Mouse (Mus musculus) embryonic facial prominence, embryonic 14.5 days (tissue): ENCODE results near the gene Bmp6. TPM values are rescaled to one million over a fixed set of nuclear protein-coding genes. Genes with fewer than 3 reads are reported as not detected.

Experiments
- ATAC-seq: fragments of 200-750 bp; cut with Nextera tagmentation; 2 replicates; pipeline ENCODE4 v1.8.0; 2017; ENCODE audit warnings: low read depth, moderate number of reproducible peaks, moderate TSS enrichment
- DNase-seq: peaks from one replicate; pipeline ENCODE4 v3.0.0-alpha.2; 2015; ENCODE audit warnings: low spot score
- H3K27ac ChIP-seq: fragments of 300-500 bp; sonication (generic); replicated peaks from 2 replicates; pipeline ENCODE4 v1.5.1; 2014; ENCODE audit warnings: low read depth, mild to moderate bottlenecking, low read length, moderate library complexity
- H3K27me3 ChIP-seq: fragments of 300-500 bp; sonication (generic); replicated peaks from 2 replicates; pipeline ENCODE4 v1.6.1; 2014; ENCODE audit warnings: low read length; ENCODE audit not compliant: control insufficient read depth, insufficient read depth
- H3K36me3 ChIP-seq: fragments of 300-500 bp; sonication (generic); 2 replicates; pipeline ENCODE4 v1.6.1; 2014; ENCODE audit warnings: low read length, mixed read lengths; ENCODE audit not compliant: control insufficient read depth, insufficient read depth
- H3K4me1 ChIP-seq: fragments of 300-500 bp; sonication (generic); 2 replicates; pipeline ENCODE4 v1.6.1; 2014; ENCODE audit warnings: antibody characterized with exemption, low read length; ENCODE audit not compliant: control insufficient read depth, insufficient read depth
- H3K4me2 ChIP-seq: fragments of 300-500 bp; sonication (generic); 2 replicates; pipeline ENCODE4 v1.6.1; 2014; ENCODE audit warnings: low read depth, mild to moderate bottlenecking, low read length, moderate library complexity, mixed read lengths
- H3K4me3 ChIP-seq: fragments of 300-500 bp; sonication (generic); 2 replicates; pipeline ENCODE4 v1.5.1; 2014; ENCODE audit warnings: low read depth, mild to moderate bottlenecking, low read length
- H3K9ac ChIP-seq: fragments of 300-500 bp; sonication (generic); 2 replicates; pipeline ENCODE4 v1.6.1; 2014; ENCODE audit warnings: low read depth, mild to moderate bottlenecking, low read length, moderate library complexity, mixed read lengths
- H3K9me3 ChIP-seq: fragments of 300-500 bp; sonication (generic); 2 replicates; pipeline ENCODE4 v1.6.1; 2016; ENCODE audit warnings: low read length; ENCODE audit not compliant: control insufficient read depth
- WGBS: fragments of 180-500 bp; shearing (Covaris S2); extraction: QIAGEN DNeasy Blood & Tissue Kit; methylation state at CpG from one replicate; pipeline ENCODE4 v1.1.7; 2014; 5-methylcytosine and 5-hydroxymethylcytosine counted together
- polyA plus RNA-seq: library from polyadenylated mRNA; unstranded; fragments of >200 nt; fragmentation: Nextera tagmentation; extraction: Ambion mirVana; gene quantifications from 2 replicates; pipeline ENCODE4 v1.2.1, GENCODE M21; 2014

The Bmp6 gene
- polyA plus RNA-seq, 1 experiment from 2014 or later: 3.9 TPM

DNA sequence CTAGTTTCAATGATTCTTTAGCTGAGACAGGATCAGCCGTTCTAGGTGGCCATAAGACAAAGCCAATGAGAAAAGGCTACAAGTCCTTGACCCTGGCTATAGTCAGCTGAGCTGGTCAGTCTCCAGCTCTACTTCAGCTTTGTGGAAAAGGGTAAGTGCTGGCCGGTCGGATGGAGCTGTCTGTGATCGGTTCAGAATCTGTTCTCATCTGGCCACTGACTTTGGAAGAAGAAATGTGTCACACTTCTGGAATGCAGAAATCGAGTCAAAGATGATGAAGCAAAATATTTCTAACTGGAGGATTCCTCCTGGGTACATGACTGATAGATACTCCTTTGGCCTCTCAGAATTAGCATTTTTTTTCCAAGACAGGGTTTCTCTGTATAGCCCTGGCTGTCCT lies 77.6 kb downstream of the Bmp6 start:
- DNase-seq (no peak), ATAC-seq (no peak)
- WGBS: 83% methylated on average over 5 of the region's 5 CpGs
- no peak overlapping the region for H3K9ac ChIP-seq
- no peaks in the 10 kb centered on the region for H3K27me3 ChIP-seq
- H3K27ac ChIP-seq: no peak overlapping the region
- no peaks in the 10 kb centered on the region for H3K4me1 ChIP-seq
- H3K4me3 ChIP-seq: no peak overlapping the region
- H3K9me3 ChIP-seq: no peaks in the 10 kb centered on the region
- H3K36me3 ChIP-seq: no peaks in the 10 kb centered on the region
- no peak overlapping the region for H3K4me2 ChIP-seq

GRCm38 (mm10) chr13:38425294-38425693 lies 80.4 kb downstream of the Bmp6 start:
- WGBS: 74% methylated on average over 6 of the region's 6 CpGs
- Histone ChIP-seq H3K4me3 (no peak overlapping the region), H3K27me3 (no peaks in the 10 kb centered on the region), H3K9me3 (peaks cover 5% of the 10 kb centered on the region; the same call in 1 of the 2 replicates), H3K27ac (no peak overlapping the region), H3K9ac (no peak overlapping the region), H3K36me3 (no peaks in the 10 kb centered on the region), H3K4me2 (no peak overlapping the region), H3K4me1 (no peaks in the 10 kb centered on the region)
- ATAC-seq: no peak
- DNase-seq: no peak

DNA sequence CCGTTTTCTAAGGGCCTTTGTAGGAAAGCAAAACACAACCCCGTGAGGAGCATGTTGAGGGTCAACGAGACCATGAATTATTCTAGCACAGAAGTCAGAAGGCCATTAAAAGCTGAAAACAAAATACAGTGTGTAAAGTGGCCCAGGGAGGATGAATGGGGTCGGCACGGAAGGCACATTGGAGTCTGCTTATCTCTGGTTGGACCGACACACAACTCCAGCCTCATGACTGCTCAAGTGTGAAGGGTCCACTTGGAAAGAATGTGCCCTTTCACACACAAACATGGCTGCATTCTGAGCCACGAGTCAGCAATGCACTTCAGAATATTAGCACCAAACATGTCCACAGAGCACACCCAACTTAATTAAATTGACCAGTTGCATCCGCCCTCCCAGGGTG lies 84.8 kb downstream of the Bmp6 start:
- DNase-seq: no peak
- Histone ChIP-seq H3K4me3 (no peak overlapping the region), H3K9ac (no peak overlapping the region), H3K4me1 (no peaks in the 10 kb centered on the region), H3K9me3 (peaks cover 5% of the 10 kb centered on the region; the same call in 1 of the 2 replicates), H3K27me3 (no peaks in the 10 kb centered on the region), H3K36me3 (no peaks in the 10 kb centered on the region), H3K4me2 (no peak overlapping the region), H3K27ac (no peak overlapping the region)
- 81% methylated on average over 8 of the region's 8 CpGs for WGBS
- ATAC-seq: no peak

DNA sequence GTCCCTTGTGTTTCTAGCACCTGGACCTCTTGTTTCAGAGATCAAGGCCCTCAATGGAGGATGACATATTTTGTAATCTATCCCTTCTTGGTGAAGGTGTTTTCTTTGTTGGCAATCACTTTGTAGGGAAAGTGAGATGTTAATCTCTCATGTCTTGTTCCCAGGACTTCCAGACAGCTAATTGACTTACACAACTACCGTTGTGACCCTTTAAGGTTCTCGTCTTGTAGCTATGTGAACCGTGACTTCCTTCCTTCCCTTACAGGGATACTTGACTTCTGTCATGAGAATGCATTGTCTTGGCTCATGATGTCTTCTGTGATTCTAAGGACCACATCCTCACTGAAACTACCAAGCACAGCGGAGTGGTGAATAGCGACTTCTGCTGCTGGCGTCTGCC lies 85.2 kb downstream of the Bmp6 start:
- no peak overlapping the region for H3K4me2 ChIP-seq
- H3K4me1 ChIP-seq: no peaks in the 10 kb centered on the region
- no peaks in the 10 kb centered on the region for H3K27me3 ChIP-seq
- ATAC-seq (no peak), DNase-seq (no peak)
- H3K36me3 ChIP-seq: no peaks in the 10 kb centered on the region
- H3K9me3 ChIP-seq: peaks cover 5% of the 10 kb centered on the region; the same call in 1 of the 2 replicates
- H3K4me3 ChIP-seq: no peak overlapping the region
- no peak overlapping the region for H3K9ac ChIP-seq
- 76% methylated on average over 6 of the region's 6 CpGs for WGBS
- no peak overlapping the region for H3K27ac ChIP-seq

GRCm38 (mm10) chr13:38434831-38435230 lies 89.9 kb downstream of the Bmp6 start:
- no peak for DNase-seq
- WGBS: 93% methylated on average over 5 of the region's 5 CpGs
- no peaks in the 10 kb centered on the region for H3K9me3 ChIP-seq
- H3K27me3 ChIP-seq: no peaks in the 10 kb centered on the region
- H3K4me2 ChIP-seq: no peak overlapping the region
- no peaks in the 10 kb centered on the region for H3K4me1 ChIP-seq
- H3K27ac ChIP-seq: no peak overlapping the region
- ATAC-seq: no peak
- no peaks in the 10 kb centered on the region for H3K36me3 ChIP-seq
- H3K9ac ChIP-seq: no peak overlapping the region
- no peak overlapping the region for H3K4me3 ChIP-seq

DNA sequence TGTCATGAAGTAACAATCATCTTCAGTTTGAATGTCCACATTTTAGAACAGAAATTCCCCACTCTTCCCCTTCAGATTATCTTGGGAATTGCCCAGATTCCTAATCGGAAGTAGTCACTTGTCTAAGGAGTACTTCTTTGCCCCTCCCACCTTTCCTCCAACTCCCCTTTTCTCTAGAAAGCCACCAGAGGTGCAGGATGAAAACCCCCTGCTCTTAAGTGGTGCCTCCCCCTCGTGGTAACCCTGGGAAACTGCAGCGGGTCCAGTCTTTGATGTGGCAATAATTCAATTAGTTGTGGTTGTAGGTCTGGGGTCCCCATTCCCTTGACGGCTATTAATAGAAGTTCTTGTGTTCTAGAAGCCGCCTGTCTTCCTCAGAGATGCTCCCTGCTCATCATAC lies 93.0 kb downstream of the Bmp6 start:
- no peaks in the 10 kb centered on the region for H3K36me3 ChIP-seq
- WGBS: 30% methylated on average over 5 of the region's 5 CpGs
- H3K27me3 ChIP-seq: no peaks in the 10 kb centered on the region
- ATAC-seq: no peak
- H3K4me2 ChIP-seq: no peak overlapping the region
- no peak overlapping the region for H3K27ac ChIP-seq
- H3K4me1 ChIP-seq: no peaks in the 10 kb centered on the region
- H3K9me3 ChIP-seq: no peaks in the 10 kb centered on the region
- H3K4me3 ChIP-seq: no peak overlapping the region
- H3K9ac ChIP-seq: no peak overlapping the region
- DNase-seq: no peak

- 76% methylated on average over 10 of the region's 10 CpGs for WGBS
- ATAC-seq: no peak
- H3K9ac ChIP-seq: no peak overlapping the region
- H3K4me1 ChIP-seq: no peaks in the 10 kb centered on the region
- no peak for DNase-seq
- H3K27me3 ChIP-seq: no peaks in the 10 kb centered on the region
- no peaks in the 10 kb centered on the region for H3K9me3 ChIP-seq
- no peaks in the 10 kb centered on the region for H3K36me3 ChIP-seq
- H3K27ac ChIP-seq: no peak overlapping the region
- no peak overlapping the region for H3K4me2 ChIP-seq
- no peak overlapping the region for H3K4me3 ChIP-seq
Measured at GRCm38 (mm10) chr13:38440240-38440639, 95.3 kb downstream of the Bmp6 start.

DNA sequence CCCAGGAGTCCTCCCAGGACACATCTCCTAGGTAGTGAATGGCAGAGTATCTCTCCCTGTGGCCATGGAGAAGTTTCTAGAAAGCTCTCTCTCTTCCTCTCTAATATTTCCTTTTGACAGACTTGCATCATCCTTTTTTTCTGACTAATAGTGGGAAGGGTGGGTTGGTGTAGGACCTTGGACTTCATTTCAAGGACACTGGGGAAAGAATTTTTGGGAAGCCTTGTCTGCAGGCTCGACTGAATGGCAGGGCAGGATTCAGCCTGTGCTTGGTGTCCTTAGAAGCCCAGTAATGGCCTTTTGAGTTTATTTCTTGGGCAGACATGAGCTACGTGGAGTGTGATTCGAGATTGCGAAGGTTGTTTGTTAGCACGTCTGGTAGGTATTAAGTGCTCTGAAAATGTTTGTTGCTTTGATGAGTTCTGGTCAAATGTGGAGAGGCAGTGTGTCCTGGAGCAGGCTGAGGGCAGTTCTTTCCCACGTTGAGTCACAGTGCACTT lies 103.7 kb downstream of the Bmp6 start:
- no peak overlapping the region for H3K27ac ChIP-seq
- no peak for DNase-seq
- ATAC-seq: no peak
- no peak overlapping the region for H3K4me3 ChIP-seq
- WGBS: 89% methylated on average over 6 of the region's 6 CpGs
- no peak overlapping the region for H3K9ac ChIP-seq
- no peaks in the 10 kb centered on the region for H3K27me3 ChIP-seq
- H3K4me2 ChIP-seq: no peak overlapping the region
- H3K4me1 ChIP-seq: no peaks in the 10 kb centered on the region
- no peaks in the 10 kb centered on the region for H3K9me3 ChIP-seq
- H3K36me3 ChIP-seq: no peaks in the 10 kb centered on the region

GRCm38 (mm10) chr13:38450051-38450971 lies 105.4 kb downstream of the Bmp6 start:
- no peaks in the 10 kb centered on the region for H3K36me3 ChIP-seq
- no peaks in the 10 kb centered on the region for H3K4me1 ChIP-seq
- no peak overlapping the region; the same call in 1 of the 2 replicates for H3K27ac ChIP-seq
- no peaks in the 10 kb centered on the region for H3K9me3 ChIP-seq
- H3K27me3 ChIP-seq: no peaks in the 10 kb centered on the region
- no peak for DNase-seq
- 66% methylated on average over 20 of the region's 20 CpGs for WGBS
- H3K4me2 ChIP-seq: no peak overlapping the region
- no peak overlapping the region for H3K9ac ChIP-seq
- H3K4me3 ChIP-seq: no peak overlapping the region
- no peak for ATAC-seq
